Mouse (Mus musculus): Measurements from ENCODE around the gene Borcs6. TPM values are rescaled to one million over a fixed set of nuclear protein-coding genes. Genes with fewer than 3 reads are reported as not detected.
"Not testable (repeated sequence)": the region's sequence is repeated elsewhere in the genome, so short reads cannot be mapped to it uniquely, and the experiment has no call there.

The Borcs6 gene
- 11.2 and 12.0 TPM in 2 replicates for polyA plus RNA-seq (2015; fragmentation: Nextera tagmentation; extraction: Ambion mirVana)

GRCm38 (mm10) chr11:69059357-69059974, at the start of gene Borcs6:
Gene Borcs6 (plus strand): TSS chr11:69059717.
- under 1% methylated on average over 64 of the region's 64 CpGs for WGBS
- peak; percentile 89 for ATAC-seq (replicated peaks; ENCODE audit: extremely low read depth, insufficient read depth, low FRiP score)

GRCm38 (mm10) chr11:69010400-69011323, 48.9 kb upstream of the Borcs6 start:
- H3K27ac ChIP-seq (ENCODE audit: low read length): peak overlapping the region; percentile 36
- H3K4me3 ChIP-seq (ENCODE audit: low read length): no peak overlapping the region; the same call in 1 of the 2 replicates
- no peak for ATAC-seq (replicated peaks; ENCODE audit: extremely low read depth, insufficient read depth, low FRiP score)
- H3K27me3 ChIP-seq (ENCODE audit: control insufficient read depth, insufficient read depth, low read length): no peaks in the 10 kb centered on the region
- H3K9me3 ChIP-seq (replicated peaks; ENCODE audit: control insufficient read depth, low read length): no peaks in the 10 kb centered on the region
- H3K9ac ChIP-seq (ENCODE audit: low read length): no peak overlapping the region
- WGBS: 80% methylated on average over 15 of the region's 15 CpGs
- H3K4me1 ChIP-seq (ENCODE audit: control insufficient read depth, insufficient read depth, low read length): peaks cover 9% of the 10 kb centered on the region
- no peaks in the 10 kb centered on the region for H3K36me3 ChIP-seq (ENCODE audit: control insufficient read depth, insufficient read depth)
- peak overlapping the region; percentile 9; the same call in 1 of the 2 replicates for H3K4me2 ChIP-seq (ENCODE audit: low read depth, low read length)

More at GRCm38 (mm10) chr11:69059357-69059974, at the start of gene Borcs6:
- Histone ChIP-seq H3K36me3 (ENCODE audit: control insufficient read depth, insufficient read depth) (no peaks in the 10 kb centered on the region), H3K4me1 (ENCODE audit: control insufficient read depth, insufficient read depth, low read length) (peaks cover 24% of the 10 kb centered on the region), H3K27me3 (ENCODE audit: control insufficient read depth, insufficient read depth, low read length) (no peaks in the 10 kb centered on the region), H3K4me2 (ENCODE audit: low read depth, low read length) (peak within 1 kb of the TSS; percentile 82), H3K4me3 (ENCODE audit: low read length) (peak within 1 kb of the TSS; percentile 95), H3K27ac (ENCODE audit: low read length) (peak within 1 kb of the TSS; percentile 96), H3K9me3 (replicated peaks; ENCODE audit: control insufficient read depth, low read length) (no peaks in the 10 kb centered on the region), H3K9ac (ENCODE audit: low read length) (peak within 1 kb of the TSS; percentile 96)

DNA sequence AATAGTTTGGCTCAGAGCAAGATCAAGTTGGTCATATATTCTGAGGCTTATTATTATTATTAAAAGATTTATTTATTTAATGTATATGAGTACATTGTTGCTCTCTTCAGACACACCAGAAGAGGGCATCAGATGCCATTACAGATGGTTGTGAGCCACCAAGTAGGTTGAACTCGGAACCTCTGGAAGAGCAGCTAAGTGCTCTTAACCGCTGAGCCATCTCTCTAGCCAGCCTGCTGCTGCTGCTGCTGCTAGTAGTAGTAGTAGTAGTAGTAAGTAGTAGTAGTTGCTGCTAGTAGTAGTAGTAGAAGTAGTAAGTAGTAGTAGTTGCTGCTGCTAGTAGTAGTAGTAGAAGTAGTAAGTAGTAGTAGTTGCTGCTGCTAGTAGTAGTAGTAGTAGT, 48.1 kb upstream of the Borcs6 start:
- peak overlapping the region; percentile 62 for H3K4me3 ChIP-seq (ENCODE audit: low read length)
- ATAC-seq (replicated peaks; ENCODE audit: extremely low read depth, insufficient read depth, low FRiP score); H3K27me3 ChIP-seq (ENCODE audit: control insufficient read depth, insufficient read depth, low read length); H3K4me1 ChIP-seq (ENCODE audit: control insufficient read depth, insufficient read depth, low read length); H3K36me3 ChIP-seq (ENCODE audit: control insufficient read depth, insufficient read depth); H3K9me3 ChIP-seq (replicated peaks; ENCODE audit: control insufficient read depth, low read length): not testable (repeated sequence)
- H3K27ac ChIP-seq (ENCODE audit: low read length): peak overlapping the region; percentile 96
- 58% methylated on average over 2 of the region's 2 CpGs for WGBS
- H3K4me2 ChIP-seq (ENCODE audit: low read depth, low read length): peak overlapping the region; percentile 84
- H3K9ac ChIP-seq (ENCODE audit: low read length): peak overlapping the region; percentile 78; the same call in 1 of the 2 replicates

DNA sequence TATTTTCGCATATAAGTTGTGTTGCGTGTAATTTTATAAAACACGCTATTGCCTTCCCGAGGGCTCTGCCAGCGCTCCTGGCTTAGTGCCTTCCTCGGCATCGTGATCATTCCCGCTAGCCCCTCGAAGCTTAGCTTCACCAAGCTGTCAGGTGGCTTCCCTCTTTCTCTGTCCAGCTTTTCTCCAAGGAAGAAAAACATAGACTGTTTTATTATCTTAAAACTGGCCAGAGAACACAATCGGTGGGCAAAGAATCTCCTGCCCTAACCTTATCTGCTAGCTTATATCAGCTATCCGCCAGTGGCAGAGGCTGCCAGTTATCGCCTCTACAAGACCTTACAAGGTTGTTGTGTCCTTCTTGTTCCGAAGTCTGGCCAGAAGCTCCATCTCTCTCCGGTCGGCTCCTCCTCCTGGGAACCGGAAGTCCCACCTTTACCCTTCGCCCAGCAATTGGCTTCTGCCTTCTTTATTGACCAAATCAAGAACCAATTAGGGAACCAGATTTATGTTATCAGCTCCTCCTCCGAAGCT, 47.4 kb upstream of the Borcs6 start:
- H3K27me3 ChIP-seq (ENCODE audit: control insufficient read depth, insufficient read depth, low read length): no peaks in the 10 kb centered on the region
- peak overlapping the region; percentile 62 for H3K4me3 ChIP-seq (ENCODE audit: low read length)
- WGBS: 1% methylated on average over 18 of the region's 18 CpGs
- H3K4me2 ChIP-seq (ENCODE audit: low read depth, low read length): peak overlapping the region; percentile 84
- H3K27ac ChIP-seq (ENCODE audit: low read length): peak overlapping the region; percentile 96
- no peaks in the 10 kb centered on the region for H3K9me3 ChIP-seq (replicated peaks; ENCODE audit: control insufficient read depth, low read length)
- peak overlapping the region; percentile 78 for H3K9ac ChIP-seq (ENCODE audit: low read length)
- peaks cover 15% of the 10 kb centered on the region for H3K4me1 ChIP-seq (ENCODE audit: control insufficient read depth, insufficient read depth, low read length)
- no peaks in the 10 kb centered on the region for H3K36me3 ChIP-seq (ENCODE audit: control insufficient read depth, insufficient read depth)
- peak; percentile 79 for ATAC-seq (replicated peaks; ENCODE audit: extremely low read depth, insufficient read depth, low FRiP score)

GRCm38 (mm10) chr11:69015644-69016441, 43.7 kb upstream of the Borcs6 start, which contains the start of gene Ctc1:
Gene Ctc1 (plus strand): TSS chr11:69015911.
- Histone ChIP-seq H3K4me3 (ENCODE audit: low read length) (peak within 1 kb of the TSS; percentile 68), H3K36me3 (ENCODE audit: control insufficient read depth, insufficient read depth) (no peaks in the 10 kb centered on the region; the same call in 1 of the 2 replicates), H3K27me3 (ENCODE audit: control insufficient read depth, insufficient read depth, low read length) (no peaks in the 10 kb centered on the region), H3K27ac (ENCODE audit: low read length) (peak within 1 kb of the TSS; percentile 87), H3K4me2 (ENCODE audit: low read depth, low read length) (peak within 1 kb of the TSS; percentile 76), H3K4me1 (ENCODE audit: control insufficient read depth, insufficient read depth, low read length) (peaks cover 16% of the 10 kb centered on the region), H3K9me3 (replicated peaks; ENCODE audit: control insufficient read depth, low read length) (no peaks in the 10 kb centered on the region), H3K9ac (ENCODE audit: low read length) (peak within 1 kb of the TSS; percentile 79)
- peak; percentile 92 for ATAC-seq (replicated peaks; ENCODE audit: extremely low read depth, insufficient read depth, low FRiP score)
- 1% methylated on average over 38 of the region's 38 CpGs for WGBS

- H3K36me3 ChIP-seq (ENCODE audit: control insufficient read depth, insufficient read depth): peaks cover 2% of the 10 kb centered on the region; the same call in 1 of the 2 replicates
- no peaks in the 10 kb centered on the region for H3K27me3 ChIP-seq (ENCODE audit: control insufficient read depth, insufficient read depth, low read length)
- peak overlapping the region; percentile 79 for H3K9ac ChIP-seq (ENCODE audit: low read length)
- H3K4me1 ChIP-seq (ENCODE audit: control insufficient read depth, insufficient read depth, low read length): peaks cover 13% of the 10 kb centered on the region
- WGBS: 58% methylated on average over 3 of the region's 3 CpGs
- peak overlapping the region; percentile 76 for H3K4me2 ChIP-seq (ENCODE audit: low read depth, low read length)
- ATAC-seq (replicated peaks; ENCODE audit: extremely low read depth, insufficient read depth, low FRiP score): no peak
- no peaks in the 10 kb centered on the region for H3K9me3 ChIP-seq (replicated peaks; ENCODE audit: control insufficient read depth, low read length)
- peak overlapping the region; percentile 68 for H3K4me3 ChIP-seq (ENCODE audit: low read length)
- no peak overlapping the region for H3K27ac ChIP-seq (ENCODE audit: low read length)
Measured at GRCm38 (mm10) chr11:69016755-69017154, 42.8 kb upstream of the Borcs6 start.

GRCm38 (mm10) chr11:69020691-69021090, 38.8 kb upstream of the Borcs6 start:
- no peak overlapping the region for H3K9ac ChIP-seq (ENCODE audit: low read length)
- no peaks in the 10 kb centered on the region for H3K27me3 ChIP-seq (ENCODE audit: control insufficient read depth, insufficient read depth, low read length)
- peaks cover 7% of the 10 kb centered on the region for H3K4me1 ChIP-seq (ENCODE audit: control insufficient read depth, insufficient read depth, low read length)
- peaks cover 39% of the 10 kb centered on the region for H3K36me3 ChIP-seq (ENCODE audit: control insufficient read depth, insufficient read depth)
- no peak overlapping the region for H3K4me3 ChIP-seq (ENCODE audit: low read length)
- ATAC-seq (replicated peaks; ENCODE audit: extremely low read depth, insufficient read depth, low FRiP score): no peak
- H3K27ac ChIP-seq (ENCODE audit: low read length): no peak overlapping the region
- H3K4me2 ChIP-seq (ENCODE audit: low read depth, low read length): no peak overlapping the region
- no peaks in the 10 kb centered on the region for H3K9me3 ChIP-seq (replicated peaks; ENCODE audit: control insufficient read depth, low read length)

DNA sequence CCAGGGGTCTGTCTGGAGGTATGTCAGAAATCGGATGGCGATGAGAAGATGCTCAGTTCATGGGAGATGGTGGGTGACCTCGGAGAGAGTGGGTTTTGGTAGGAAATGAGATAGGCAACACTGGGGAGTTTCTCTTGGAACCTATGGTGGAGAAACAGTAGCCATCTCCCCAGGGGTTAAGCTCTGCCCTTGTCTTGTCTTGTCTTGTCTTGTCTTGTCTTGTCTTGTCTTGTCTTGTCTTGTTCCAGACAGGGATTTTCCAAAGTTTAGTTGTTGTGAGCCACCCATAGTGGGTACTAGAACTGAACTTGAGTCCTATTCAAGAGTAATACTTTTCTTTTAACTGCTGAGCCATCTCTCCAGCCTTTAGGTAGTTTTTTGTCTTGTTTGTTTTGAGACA, 33.0 kb upstream of the Borcs6 start:
- H3K4me2 ChIP-seq (ENCODE audit: low read depth, low read length): no peak overlapping the region
- H3K27ac ChIP-seq (ENCODE audit: low read length): no peak overlapping the region
- H3K9ac ChIP-seq (ENCODE audit: low read length): no peak overlapping the region
- H3K27me3 ChIP-seq (ENCODE audit: control insufficient read depth, insufficient read depth, low read length): no peaks in the 10 kb centered on the region
- H3K4me1 ChIP-seq (ENCODE audit: control insufficient read depth, insufficient read depth, low read length): no peaks in the 10 kb centered on the region
- WGBS: 88% methylated on average over 3 of the region's 3 CpGs
- no peak overlapping the region for H3K4me3 ChIP-seq (ENCODE audit: low read length)
- peaks cover 83% of the 10 kb centered on the region for H3K36me3 ChIP-seq (ENCODE audit: control insufficient read depth, insufficient read depth)
- H3K9me3 ChIP-seq (replicated peaks; ENCODE audit: control insufficient read depth, low read length): no peaks in the 10 kb centered on the region
- no peak for ATAC-seq (replicated peaks; ENCODE audit: extremely low read depth, insufficient read depth, low FRiP score)

Data from heart, embryonic 16.5 days (tissue).